Mouse (Mus musculus): ENCODE data around the gene Usp9y.
A peak's percentile ranks its signal among the peaks of the same experiment; 100 is the strongest.

The Usp9y gene

GRCm38 (mm10) chrY:1459682-1460081, at the start of gene Usp9y:
Usp9y (minus strand) TSS chrY:1459782.
- no peak for DNase-seq (ENCODE audit: low spot score)

- DNase-seq (ENCODE audit: low spot score), result no peak
Observed at GRCm38 (mm10) chrY:1293708-1294107, 165.9 kb downstream of the Usp9y start.

GRCm38 (mm10) chrY:1286171-1286795, 173.3 kb downstream of the Usp9y start, which contains the start of gene Ddx3y:
Ddx3y (minus strand) TSS chrY:1286629.
- DNase-seq (ENCODE audit: low spot score), result peak; percentile 81

- DNase-seq (ENCODE audit: low spot score), result peak; percentile 19
Observed at GRCm38 (mm10) chrY:1285735-1286134, 173.8 kb downstream of the Usp9y start.

Measured in embryo, embryonic 10.5 days (tissue).